Mouse (Mus musculus) Muller cell, postnatal 12 days (primary cell): ENCODE measurements around the gene Abr.

Experiments used
- DNase-seq: peaks from one replicate; pipeline ENCODE4 v3.0.0-alpha.2; 2015; ENCODE audit errors: inconsistent ontology term

The Abr gene

GRCm38 (mm10) chr11:76458730-76459129 lies 163.4 kb downstream of the Abr start:
- DNase-seq: no peak

GRCm38 (mm10) chr11:76456897-76457296 lies 165.2 kb downstream of the Abr start:
- DNase-seq: no peak

- DNase-seq: peak; percentile 73
Measured at GRCm38 (mm10) chr11:76456233-76456632, 165.9 kb downstream of the Abr start.

GRCm38 (mm10) chr11:76454492-76454891 lies 167.6 kb downstream of the Abr start:
- DNase-seq: peak; percentile 51

GRCm38 (mm10) chr11:76450202-76450561 lies 171.9 kb downstream of the Abr start:
- no peak for DNase-seq

- DNase-seq: peak; percentile 55
Measured at GRCm38 (mm10) chr11:76449520-76450201, 172.5 kb downstream of the Abr start.

- DNase-seq: peak; percentile 32
Measured at GRCm38 (mm10) chr11:76446251-76446650, 175.9 kb downstream of the Abr start.

GRCm38 (mm10) chr11:76445459-76445858 lies 176.7 kb downstream of the Abr start:
- no peak for DNase-seq

GRCm38 (mm10) chr11:76439666-76440065 lies 182.4 kb downstream of the Abr start:
- DNase-seq: no peak

GRCm38 (mm10) chr11:76436864-76437437 lies 185.2 kb downstream of the Abr start:
- peak; percentile 84 for DNase-seq

GRCm38 (mm10) chr11:76436009-76436408 lies 186.1 kb downstream of the Abr start:
- no peak for DNase-seq

- no peak for DNase-seq
Measured at GRCm38 (mm10) chr11:76429966-76430631, 192.0 kb downstream of the Abr start.

- DNase-seq: no peak
Measured at GRCm38 (mm10) chr11:76429556-76429955, 192.6 kb downstream of the Abr start.

GRCm38 (mm10) chr11:76429046-76429445 lies 193.1 kb downstream of the Abr start:
- DNase-seq: no peak

- DNase-seq: no peak
Measured at GRCm38 (mm10) chr11:76427781-76428180, 194.3 kb downstream of the Abr start.

GRCm38 (mm10) chr11:76425749-76426148 lies 196.4 kb downstream of the Abr start:
- no peak for DNase-seq

- no peak for DNase-seq
Measured at GRCm38 (mm10) chr11:76420896-76421295, 201.2 kb downstream of the Abr start.

GRCm38 (mm10) chr11:76419179-76419578 lies 202.9 kb downstream of the Abr start:
- no peak for DNase-seq

GRCm38 (mm10) chr11:76418423-76418822 lies 203.7 kb downstream of the Abr start:
- DNase-seq: peak; percentile 46

GRCm38 (mm10) chr11:76415985-76416384 lies 206.1 kb downstream of the Abr start:
- no peak for DNase-seq

- DNase-seq: no peak
Measured at GRCm38 (mm10) chr11:76415001-76415400, 207.1 kb downstream of the Abr start.

- DNase-seq: no peak
Measured at GRCm38 (mm10) chr11:76413202-76413601, 208.9 kb downstream of the Abr start.

GRCm38 (mm10) chr11:76410826-76411225 lies 211.3 kb downstream of the Abr start:
- peak; percentile 54 for DNase-seq
